In the genomic region with DNA sequence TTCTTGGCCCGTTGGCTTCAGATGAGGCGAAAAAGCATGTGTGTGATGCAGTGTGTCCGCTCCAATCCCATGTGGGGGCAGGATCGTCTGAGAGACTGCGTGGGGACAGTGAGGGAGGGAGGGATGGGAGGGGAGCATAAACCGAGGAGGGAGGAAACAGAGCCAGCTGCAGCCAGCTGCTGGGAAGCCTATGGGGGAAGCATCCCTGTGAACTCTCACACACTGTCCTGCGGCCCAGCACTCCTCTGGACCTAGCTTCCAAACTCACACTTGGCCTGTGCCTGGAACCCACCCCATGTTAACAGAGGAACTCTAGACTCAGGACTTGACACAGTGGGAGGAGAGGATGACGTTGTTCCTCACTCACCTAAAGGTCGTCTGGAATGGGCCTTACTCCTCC, we compare ENCODE assay signal across 10 mouse cellular contexts. TPM values are rescaled to one million over a fixed set of nuclear protein-coding genes. Genes with fewer than 3 reads are reported as not detected.
DNase-seq lines count a peak whose midpoint lies in the region; ATAC-seq and TF ChIP-seq lines count a peak whose summit lies in the region.
"Had no signal": no experiment of that assay in that cellular context is flagged by ENCODE, and none has a peak within 500 bp of the region (broad histone marks: within the 10 kb centered on the region; RNA-seq: fewer than 3 reads in every experiment).

No protein-coding gene starts in this region.

- 74% methylated on average over 9 of the region's 9 CpGs for WGBS in hindbrain, postnatal 0 days
- WGBS in lung, embryonic 14.5 days, result 57% methylated on average over 9 of the region's 9 CpGs

- H3K36me3 ChIP-seq in hindbrain, postnatal 0 days (ENCODE audit: insufficient read depth, low read length), result 0 out of 2 replicates have a peak, but pooled peaks cover 16% of the 10 kb centered on the region
- peaks cover 32% of the 10 kb centered on the region; the same call in 1 of the 2 replicates for H3K36me3 ChIP-seq in lung, embryonic 14.5 days (ENCODE audit: insufficient read depth)

- peak; percentile 69 for DNase-seq in urinary bladder, postnatal 14 days (ENCODE audit: low spot score)
- no peak for DNase-seq in urinary bladder, adult 2 months (ENCODE audit: low spot score)
- no peak for DNase-seq in hindbrain, postnatal 0 days (ENCODE audit: low spot score)
- DNase-seq in lung, embryonic 14.5 days, result peak; percentile 84
- no peak for DNase-seq in cerebellum, postnatal 25 days
- DNase-seq in cerebellum, postnatal 4 days (ENCODE audit: low spot score in 2 of 2), result no peak
- no peak for DNase-seq in cerebellum, adult 8-10 months
- no peak for DNase-seq in frontal cortex, adult 2 months (ENCODE audit: extremely low spot score in 1 of 2, low spot score in 1 of 2)
- DNase-seq: thymus, postnatal 4 days had no signal

- H3K9me3 ChIP-seq in hindbrain, postnatal 0 days (ENCODE audit: low read length), result no peaks in the 10 kb centered on the region
- H3K9me3 ChIP-seq in lung, embryonic 14.5 days (ENCODE audit: low read depth, low read length), result no peaks in the 10 kb centered on the region
- H3K9me3 ChIP-seq: G1E had no signal

- H3K27ac ChIP-seq in hindbrain, postnatal 0 days, result peak overlapping the region; percentile 45; the same call in 1 of the 2 replicates
- peak overlapping the region; percentile 89; the same call in 1 of the 2 replicates for H3K27ac ChIP-seq in lung, embryonic 14.5 days (ENCODE audit: low read depth)

- H3K9ac ChIP-seq in hindbrain, postnatal 0 days (replicated peaks; ENCODE audit: low read length), result no peak overlapping the region
- peak overlapping the region; percentile 9; the same call in 1 of the 2 replicates for H3K9ac ChIP-seq in lung, embryonic 14.5 days

- TF ChIP-seq CTCF in hindbrain, postnatal 0 days (IDR thresholded peaks at IDR 0.05; ENCODE audit: low read depth), result no peak
- no peak for TF ChIP-seq CTCF in lung, embryonic 14.5 days (IDR thresholded peaks at IDR 0.05; ENCODE audit: low read depth)

- no peaks in the 10 kb centered on the region for H3K4me1 ChIP-seq in hindbrain, postnatal 0 days (ENCODE audit: insufficient read depth, low read length)
- H3K4me1 ChIP-seq in lung, embryonic 14.5 days (ENCODE audit: insufficient read depth), result peaks cover 9% of the 10 kb centered on the region; the same call in 1 of the 2 replicates

- no peak overlapping the region for H3K4me2 ChIP-seq in hindbrain, postnatal 0 days (ENCODE audit: low read depth, low read length)
- H3K4me2 ChIP-seq in lung, embryonic 14.5 days, result no peak overlapping the region

- no peak overlapping the region for H3K4me3 ChIP-seq in hindbrain, postnatal 0 days (ENCODE audit: low read length)
- H3K4me3 ChIP-seq in lung, embryonic 14.5 days (ENCODE audit: low read depth, low read length), result no peak overlapping the region

- no peaks in the 10 kb centered on the region for H3K27me3 ChIP-seq in hindbrain, postnatal 0 days (ENCODE audit: insufficient read depth, low read length)
- no peaks in the 10 kb centered on the region for H3K27me3 ChIP-seq in lung, embryonic 14.5 days (ENCODE audit: insufficient read depth, low read length)

- no peak for ATAC-seq in hindbrain, postnatal 0 days
- peak; percentile 81 for ATAC-seq in lung, embryonic 14.5 days (ENCODE audit: insufficient read depth)

RNA-seq across cellular contexts. Expression of a gene that starts 6.4 kb away (rescaled TPM):
- 21.7 and 22.0 TPM in 2 replicates for polyA plus RNA-seq in urinary bladder, adult 2 months (2012; rRNA removed)
- total RNA-seq in hindbrain, postnatal 0 days (2014; rRNA removed), result 4.2 and 5.6 TPM in 2 replicates
- polyA plus RNA-seq in hindbrain, postnatal 0 days (2015; fragmentation: Nextera tagmentation; extraction: Ambion mirVana), result 7.2 and 7.8 TPM in 2 replicates
- polyA plus RNA-seq in lung, embryonic 14.5 days (2014; fragmentation: Nextera tagmentation; extraction: Ambion mirVana), result 15.9 and 18.6 TPM in 2 replicates
- 8.8 and 10.7 TPM in 2 replicates for polyA plus RNA-seq in frontal cortex, adult 2 months (2012; rRNA removed)

RNA-seq across cellular contexts. Expression of a gene that starts 6.4 kb away (rescaled TPM):
- 95.3 and 112 TPM in 2 replicates for polyA plus RNA-seq in urinary bladder, adult 2 months (2012; rRNA removed)
- total RNA-seq in hindbrain, postnatal 0 days (2014; rRNA removed), result 98.0 and 114 TPM in 2 replicates
- 45.7 and 51.2 TPM in 2 replicates for polyA plus RNA-seq in hindbrain, postnatal 0 days (2015; fragmentation: Nextera tagmentation; extraction: Ambion mirVana)
- 62.2 and 66.5 TPM in 2 replicates for polyA plus RNA-seq in lung, embryonic 14.5 days (2014; fragmentation: Nextera tagmentation; extraction: Ambion mirVana)
- 175 and 194 TPM in 2 replicates for polyA plus RNA-seq in frontal cortex, adult 2 months (2012; rRNA removed)

RNA-seq across cellular contexts. Expression of a gene that starts 11.3 kb away (rescaled TPM):
- polyA plus RNA-seq in urinary bladder, adult 2 months (2012; rRNA removed), result 59.2 and 63.5 TPM in 2 replicates
- total RNA-seq in hindbrain, postnatal 0 days (2014; rRNA removed), result 72.8 and 91.1 TPM in 2 replicates
- 57.6 and 60.6 TPM in 2 replicates for polyA plus RNA-seq in hindbrain, postnatal 0 days (2015; fragmentation: Nextera tagmentation; extraction: Ambion mirVana)
- 67.8 and 68.3 TPM in 2 replicates for polyA plus RNA-seq in lung, embryonic 14.5 days (2014; fragmentation: Nextera tagmentation; extraction: Ambion mirVana)
- polyA plus RNA-seq in frontal cortex, adult 2 months (2012; rRNA removed), result 80.5 and 83.9 TPM in 2 replicates

RNA-seq across cellular contexts. Expression of a gene that starts 19.4 kb away (rescaled TPM):
- 0.62 and 0.80 TPM in 2 replicates for polyA plus RNA-seq in urinary bladder, adult 2 months (2012; rRNA removed)
- 0.78 TPM in 1 of 2 replicates, not detected in the other for total RNA-seq in hindbrain, postnatal 0 days (2014; rRNA removed)
- polyA plus RNA-seq in hindbrain, postnatal 0 days (2015; fragmentation: Nextera tagmentation; extraction: Ambion mirVana), result 0.65 and 0.81 TPM in 2 replicates
- 0.78 and 1.0 TPM in 2 replicates for polyA plus RNA-seq in lung, embryonic 14.5 days (2014; fragmentation: Nextera tagmentation; extraction: Ambion mirVana)
- polyA plus RNA-seq in frontal cortex, adult 2 months (2012; rRNA removed), result 0.65 TPM in 1 of 2 replicates, not detected in the other
- total RNA-seq: G1E had no signal
- polyA plus RNA-seq: G1E had no signal

RNA-seq across cellular contexts. Expression of a gene that starts 30.6 kb away (rescaled TPM):
- 42.9 and 54.2 TPM in 2 replicates for polyA plus RNA-seq in urinary bladder, adult 2 months (2012; rRNA removed)
- 40.9 and 47.0 TPM in 2 replicates for total RNA-seq in hindbrain, postnatal 0 days (2014; rRNA removed)
- 14.2 and 14.6 TPM in 2 replicates for polyA plus RNA-seq in hindbrain, postnatal 0 days (2015; fragmentation: Nextera tagmentation; extraction: Ambion mirVana)
- polyA plus RNA-seq in lung, embryonic 14.5 days (2014; fragmentation: Nextera tagmentation; extraction: Ambion mirVana), result 32.9 and 34.0 TPM in 2 replicates
- polyA plus RNA-seq in frontal cortex, adult 2 months (2012; rRNA removed), result 53.8 and 59.4 TPM in 2 replicates

Comparison
In these comparisons a context has a peak if more than half of its experiments do, and no peak if none do; other contexts are left out.
1. DNase-seq: peak in urinary bladder, postnatal 14 days (single experiment) and lung, embryonic 14.5 days (single experiment); none in urinary bladder, adult 2 months (single experiment), hindbrain, postnatal 0 days (single experiment), cerebellum, postnatal 25 days (0 of 2), cerebellum, postnatal 4 days (0 of 2), cerebellum, adult 8-10 months (single experiment) and frontal cortex, adult 2 months (0 of 2).